Mouse (Mus musculus) MEL (cell line): ENCODE results near the gene Celf2. TPM values are rescaled to one million over a fixed set of nuclear protein-coding genes. Genes with fewer than 3 reads are reported as not detected.

Experiments used
- DNase-seq: peaks from one replicate; pipeline ENCODE4 v3.0.0; 2011; ENCODE audit warnings: low read depth, low spot score
- H3K27ac ChIP-seq: 2 replicates; pipeline ENCODE4 v1.5.1; 2012; ENCODE audit warnings: low read depth, mild to moderate bottlenecking, control low read depth, low read length, moderate library complexity; ENCODE audit not compliant: control insufficient read depth
- H3K27me3 ChIP-seq, 2 experiments: fragments of 150-350 bp in 1 of 2; sonication (generic) in 1 of 2; 2 replicates each; pipeline ENCODE4 v1.6.1; 2012; ENCODE audit warnings: low read length in 2 of 2, mild to moderate bottlenecking in 2 of 2, improper control_type of control experiment in 1 of 2, moderate library complexity in 1 of 2; ENCODE audit not compliant: insufficient read depth in 2 of 2, control insufficient read depth in 1 of 2
- H3K36me3 ChIP-seq, 2 experiments: 2 replicates each; pipeline ENCODE4 v1.6.1; 2012 to 2014; ENCODE audit warnings: low read length in 2 of 2, improper control_type of control experiment in 1 of 2, inconsistent platforms in 1 of 2, mild to moderate bottlenecking in 1 of 2; ENCODE audit not compliant: insufficient read depth in 2 of 2, control insufficient read depth in 1 of 2
- H3K4me1 ChIP-seq, 2 experiments: fragments of 150-350 bp in 1 of 2; sonication (generic) in 1 of 2; 2 replicates each; pipeline ENCODE4 v1.6.1; 2012; ENCODE audit warnings: low read length in 2 of 2, improper control_type of control experiment in 1 of 2, mild to moderate bottlenecking in 1 of 2; ENCODE audit not compliant: insufficient read depth in 2 of 2, control insufficient read depth in 1 of 2
- H3K4me3 ChIP-seq, 2 experiments: fragments of 150-350 bp in 1 of 2; sonication (generic) in 1 of 2; 2 replicates each; pipeline ENCODE4 v1.5.1; 2012; ENCODE audit warnings: low read depth in 2 of 2, low read length in 2 of 2, mild to moderate bottlenecking in 2 of 2, moderate library complexity in 2 of 2, control low read depth in 1 of 2, improper control_type of control experiment in 1 of 2; ENCODE audit not compliant: control insufficient read depth in 1 of 2, insufficient read depth in 1 of 2
- H3K79me2 ChIP-seq: 2 replicates; pipeline ENCODE4 v1.6.1; 2012; ENCODE audit warnings: mild to moderate bottlenecking, low read length, moderate library complexity; ENCODE audit not compliant: control insufficient read depth, poor library complexity, insufficient read depth
- H3K9ac ChIP-seq: 2 replicates; pipeline ENCODE4 v1.6.1; 2012; ENCODE audit warnings: low read depth, mild to moderate bottlenecking, control low read depth, low read length, moderate library complexity; ENCODE audit not compliant: control insufficient read depth, poor library complexity, severe bottlenecking
- H3K9me3 ChIP-seq: fragments of 150-350 bp; sonication (generic); replicated peaks from 2 replicates; pipeline ENCODE4 v1.6.1; 2012; ENCODE audit warnings: mild to moderate bottlenecking, low read length, improper control_type of control experiment, moderate library complexity; ENCODE audit not compliant: insufficient read depth
- CHD1 ChIP-seq: IDR thresholded peaks from 2 replicates; pipeline ENCODE4 v1.6.1; 2012; ENCODE audit warnings: low read depth, mild to moderate bottlenecking, inconsistent platforms, low read length, improper control_type of control experiment
- CTCF ChIP-seq, 3 experiments: IDR thresholded peaks in 2 of 3; conservative IDR thresholded peaks in 1 of 3; 2 replicates each; pipeline ENCODE4 v1.5.1; 2011 to 2012; ENCODE audit warnings: low read length in 3 of 3, low read depth in 2 of 3, mild to moderate bottlenecking in 2 of 3, improper control_type of control experiment in 1 of 3, inconsistent platforms in 1 of 3, mixed read lengths in 1 of 3, moderate library complexity in 1 of 3; ENCODE audit not compliant: control insufficient read depth in 1 of 3, insufficient read depth in 1 of 3, poor library complexity in 1 of 3, severe bottlenecking in 1 of 3
- E2F4 ChIP-seq: IDR thresholded peaks from 2 replicates; pipeline ENCODE4 v1.6.1; 2011; ENCODE audit warnings: low read depth, low read length, improper control_type of control experiment, borderline replicate concordance
- ELF1 ChIP-seq: IDR thresholded peaks from 2 replicates; pipeline ENCODE4 v1.6.1; 2014; ENCODE audit warnings: low read depth, mild to moderate bottlenecking, inconsistent platforms, low read length, improper control_type of control experiment, moderate library complexity
- EP300 ChIP-seq, 2 experiments: IDR thresholded peaks; 2 replicates each; pipeline ENCODE4 v1.6.1; 2011; ENCODE audit warnings: improper control_type of control experiment in 2 of 2, low read length in 2 of 2, low read depth in 1 of 2, mild to moderate bottlenecking in 1 of 2
- JUND ChIP-seq: IDR thresholded peaks from 2 replicates; pipeline ENCODE4 v1.6.1; 2011; ENCODE audit warnings: low read depth, mild to moderate bottlenecking, improper control_type of control experiment, low read length
- KAT2A ChIP-seq: conservative IDR thresholded peaks from 2 replicates; pipeline ENCODE4 v1.6.1; 2012; ENCODE audit warnings: low read depth, low read length, improper control_type of control experiment, inconsistent platforms
- MAFK ChIP-seq: IDR thresholded peaks from 2 replicates; pipeline ENCODE4 v1.6.1; 2011; ENCODE audit warnings: low read depth, mild to moderate bottlenecking, low read length, improper control_type of control experiment, borderline replicate concordance
- MAZ ChIP-seq: IDR thresholded peaks from 2 replicates; pipeline ENCODE4 v1.6.1; 2012; ENCODE audit warnings: low read depth, mild to moderate bottlenecking, inconsistent platforms, low read length, improper control_type of control experiment
- MXI1 ChIP-seq: IDR thresholded peaks from 2 replicates; pipeline ENCODE4 v1.6.1; 2011; ENCODE audit warnings: mild to moderate bottlenecking, low read depth, low read length, improper control_type of control experiment
- MYB ChIP-seq: IDR thresholded peaks from 2 replicates; pipeline ENCODE4 v1.6.1; 2011; ENCODE audit warnings: mild to moderate bottlenecking, low read depth, low read length, improper control_type of control experiment
- MYC ChIP-seq: IDR thresholded peaks from 2 replicates; pipeline ENCODE4 v1.6.1; 2011; ENCODE audit warnings: low read depth, mild to moderate bottlenecking, low read length, improper control_type of control experiment, moderate library complexity
- NELFE ChIP-seq: IDR thresholded peaks from 2 replicates; pipeline ENCODE4 v1.6.1; 2011; ENCODE audit warnings: low read depth, low read length, improper control_type of control experiment
- POLR2A ChIP-seq, 2 experiments: IDR thresholded peaks; 2 replicates each; pipeline ENCODE4 v1.6.1; 2011 to 2012; ENCODE audit warnings: low read length in 2 of 2, mild to moderate bottlenecking in 2 of 2, control low read depth in 1 of 2, improper control_type of control experiment in 1 of 2, low read depth in 1 of 2, moderate library complexity in 1 of 2; ENCODE audit not compliant: control insufficient read depth in 1 of 2, insufficient read depth in 1 of 2, poor library complexity in 1 of 2
- POLR2AphosphoS2 ChIP-seq: IDR thresholded peaks from 2 replicates; pipeline ENCODE4 v1.6.1; 2011; ENCODE audit warnings: low read length, improper control_type of control experiment
- SIN3A ChIP-seq: IDR thresholded peaks from 2 replicates; pipeline ENCODE4 v1.6.1; 2012; ENCODE audit warnings: low read length, improper control_type of control experiment, inconsistent platforms
- SMC3 ChIP-seq: IDR thresholded peaks from 2 replicates; pipeline ENCODE4 v1.6.1; 2011; ENCODE audit warnings: low read depth, low read length, improper control_type of control experiment
- TAL1 ChIP-seq: IDR thresholded peaks from 2 replicates; pipeline ENCODE4 v1.6.1; 2012; ENCODE audit warnings: mild to moderate bottlenecking, inconsistent platforms, low read length, moderate library complexity, mixed read lengths
- TBP ChIP-seq: IDR thresholded peaks from 2 replicates; pipeline ENCODE4 v1.8.0; 2011; ENCODE audit warnings: low read depth, low read length, improper control_type of control experiment
- UBTF ChIP-seq: IDR thresholded peaks from 2 replicates; pipeline ENCODE4 v1.6.1; 2012; ENCODE audit warnings: low read depth, mild to moderate bottlenecking, inconsistent platforms, low read length, improper control_type of control experiment, moderate library complexity, borderline replicate concordance; ENCODE audit not compliant: insufficient read depth
- USF2 ChIP-seq, 2 experiments: IDR thresholded peaks; 2 replicates each; pipeline ENCODE4 v1.6.1; 2011 to 2012; ENCODE audit warnings: improper control_type of control experiment in 2 of 2, low read length in 2 of 2, borderline replicate concordance in 1 of 2, inconsistent platforms in 1 of 2, low read depth in 1 of 2, mild to moderate bottlenecking in 1 of 2; ENCODE audit not compliant: insufficient read depth in 1 of 2
- ZKSCAN1 ChIP-seq: IDR thresholded peaks from 2 replicates; pipeline ENCODE4 v1.6.1; 2012; ENCODE audit warnings: low read depth, mild to moderate bottlenecking, inconsistent platforms, low read length, improper control_type of control experiment, moderate library complexity
- ZMIZ1 ChIP-seq: IDR thresholded peaks from 2 replicates; pipeline ENCODE4 v1.6.1; 2012; ENCODE audit warnings: low read depth, mild to moderate bottlenecking, inconsistent platforms, low read length, improper control_type of control experiment, moderate library complexity
- ZNF384 ChIP-seq: IDR thresholded peaks from 2 replicates; pipeline ENCODE4 v1.6.1; 2012; ENCODE audit warnings: low read depth, mild to moderate bottlenecking, inconsistent platforms, low read length, improper control_type of control experiment
- polyA plus RNA-seq, 2 experiments: library from polyadenylated mRNA; stranded (reverse) in 1 of 2; unstranded in 1 of 2; fragments of >175 nt in 1 of 2; fragments of >200 nt in 1 of 2; gene quantifications; 2 replicates each; pipeline versions ENCODE4 v1.2.1 to v1.2.4; 2012; ENCODE audit warnings: low replicate concordance in 2 of 2, low read depth in 1 of 2; ENCODE audit not compliant: insufficient read length in 2 of 2, insufficient read depth in 1 of 2, missing spikeins in 1 of 2
- total RNA-seq: library from RNA; depleted of rRNA; stranded (reverse); fragments of 300-350 nt; gene quantifications from 2 replicates; pipeline ENCODE4 v1.2.3, GENCODE M21; 2012

Gene Celf2
- total and polyA plus RNA-seq, 3 experiments, result 8.9 to 16.7 TPM; not detected in 1

- no peaks in the 10 kb centered on the region for H3K27me3 ChIP-seq
- DNase-seq, result no peak
- no peaks in the 10 kb centered on the region for H3K4me1 ChIP-seq
- H3K36me3 ChIP-seq, result no peaks in the 10 kb centered on the region
- H3K9ac ChIP-seq, result no peak overlapping the region
- no peak overlapping the region for H3K4me3 ChIP-seq
- TF ChIP-seq MAFK (no peak), ZNF384 (no peak), MXI1 (no peak), POLR2A (IDR thresholded peaks at IDR 0.05; ENCODE audit: control insufficient read depth in 1 of 2, insufficient read depth in 1 of 2, low read depth in 1 of 2, low read length in 2 of 2, poor library complexity in 1 of 2) (no peak), MYB (no peak), KAT2A (no peak), CHD1 (no peak), USF2 (IDR thresholded peaks at IDR 0.05; ENCODE audit: borderline replicate concordance in 1 of 2, insufficient read depth in 1 of 2, low read depth in 1 of 2, low read length in 2 of 2) (no peak), SIN3A (no peak), POLR2AphosphoS2 (no peak)
- TF ChIP-seq, all 39 proteins: peak for 0
- no peaks in the 10 kb centered on the region for H3K9me3 ChIP-seq
- no peak overlapping the region for H3K27ac ChIP-seq
- no peaks in the 10 kb centered on the region for H3K79me2 ChIP-seq
Measured at GRCm38 (mm10) chr2:7073730-7074129, 435.6 kb downstream of the Celf2 start.

- Histone ChIP-seq H3K9ac (no peak overlapping the region), H3K36me3 (no peaks in the 10 kb centered on the region), H3K9me3 (no peaks in the 10 kb centered on the region), H3K79me2 (no peaks in the 10 kb centered on the region), H3K27me3 (no peaks in the 10 kb centered on the region)
- DNase-seq, result no peak
- TF ChIP-seq ZKSCAN1 (no peak), UBTF (no peak), TAL1 (no peak), MYB (no peak), MYC (no peak), EP300 (IDR thresholded peaks at IDR 0.05; ENCODE audit: low read depth in 1 of 2, low read length in 2 of 2) (no peak), JUND (no peak), USF2 (IDR thresholded peaks at IDR 0.05; ENCODE audit: borderline replicate concordance in 1 of 2, insufficient read depth in 1 of 2, low read depth in 1 of 2, low read length in 2 of 2) (no peak), ELF1 (no peak), NELFE (no peak), MAZ (no peak), E2F4 (no peak), CTCF (IDR thresholded peaks at IDR 0.05 in 2 of 3, conservative IDR thresholded peaks at IDR 0.05 in 1 of 3; ENCODE audit: control insufficient read depth in 1 of 3, insufficient read depth in 1 of 3, low read depth in 2 of 3, low read length in 3 of 3, poor library complexity in 1 of 3, severe bottlenecking in 1 of 3) (no peak), SMC3 (no peak), ZMIZ1 (no peak), TBP (no peak)
- TF ChIP-seq, all 39 proteins: peak for 0
- Histone ChIP-seq H3K27ac (no peak overlapping the region), H3K4me1 (no peaks in the 10 kb centered on the region), H3K4me3 (no peak overlapping the region)
Measured at GRCm38 (mm10) chr2:7072344-7073265, 436.8 kb downstream of the Celf2 start.
